Mouse (Mus musculus): ENCODE data around the gene Ric8a.
A peak's percentile ranks its signal among the peaks of the same experiment; 100 is the strongest.

The Ric8a gene

DNA sequence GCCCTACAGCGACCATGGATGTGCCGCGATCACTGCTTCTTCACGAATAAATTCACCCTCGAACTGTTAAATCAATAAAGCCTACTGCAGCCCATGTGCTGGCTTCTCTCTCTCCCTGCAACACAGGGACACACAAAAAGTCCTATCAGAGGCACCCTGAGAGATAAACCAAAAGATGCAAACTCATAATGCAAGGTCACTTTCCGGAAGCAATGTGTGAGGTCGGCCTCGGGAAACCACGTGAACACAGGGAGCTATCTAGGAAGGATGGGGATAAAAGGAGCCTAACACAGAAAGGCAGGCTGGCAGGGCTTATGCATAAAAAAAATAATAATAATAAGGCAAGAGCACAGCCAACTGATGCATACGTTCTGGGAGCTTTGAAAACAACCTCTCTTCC is 10.1 kb upstream of the Ric8a start:
- DNase-seq (ENCODE audit: low spot score): no peak

DNA sequence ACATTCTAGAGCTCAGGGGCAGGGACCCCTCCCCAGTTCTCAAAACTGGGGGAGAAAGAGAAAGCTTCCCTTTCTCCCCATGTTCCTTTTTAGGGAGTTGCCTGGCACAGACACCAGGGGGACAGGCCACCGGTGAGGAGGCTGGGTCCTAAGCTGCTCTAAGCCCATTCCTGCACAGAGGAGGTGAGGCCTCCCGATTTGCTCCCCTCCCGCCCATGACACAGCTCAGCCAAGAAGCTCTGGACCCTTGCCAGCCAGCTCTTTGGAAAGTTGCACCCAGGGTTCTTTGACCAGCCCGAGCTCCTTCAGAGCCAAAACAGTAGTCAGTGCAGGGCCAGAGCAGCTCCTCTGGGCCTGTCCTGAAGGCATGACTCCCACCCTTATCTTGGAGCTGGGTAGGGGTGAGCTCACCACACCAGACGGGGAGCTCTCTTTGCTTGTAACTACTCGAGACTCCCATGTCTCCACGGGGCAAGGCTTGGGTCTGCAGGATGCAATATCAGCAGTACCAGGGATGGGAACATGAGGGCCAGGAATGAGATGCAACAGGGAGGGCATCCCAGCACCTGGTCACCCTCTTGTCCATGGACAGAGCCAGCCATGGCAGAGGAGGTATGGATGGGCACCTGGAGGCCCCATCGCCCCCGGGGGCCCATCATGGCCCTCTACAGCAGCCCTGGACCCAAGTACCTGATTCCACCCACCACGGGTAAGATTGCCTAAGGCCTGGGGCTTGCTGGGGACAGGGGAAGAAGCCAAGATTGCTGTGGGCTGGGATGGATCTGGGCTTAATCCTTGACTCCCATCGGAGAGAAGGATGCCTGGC is 8.8 kb upstream of the Ric8a start, which contains the start of gene Odf3:
TSS of gene Odf3 (plus strand) at position 51 of the 826 bp plus-strand sequence.
- DNase-seq (ENCODE audit: low spot score): no peak

DNA sequence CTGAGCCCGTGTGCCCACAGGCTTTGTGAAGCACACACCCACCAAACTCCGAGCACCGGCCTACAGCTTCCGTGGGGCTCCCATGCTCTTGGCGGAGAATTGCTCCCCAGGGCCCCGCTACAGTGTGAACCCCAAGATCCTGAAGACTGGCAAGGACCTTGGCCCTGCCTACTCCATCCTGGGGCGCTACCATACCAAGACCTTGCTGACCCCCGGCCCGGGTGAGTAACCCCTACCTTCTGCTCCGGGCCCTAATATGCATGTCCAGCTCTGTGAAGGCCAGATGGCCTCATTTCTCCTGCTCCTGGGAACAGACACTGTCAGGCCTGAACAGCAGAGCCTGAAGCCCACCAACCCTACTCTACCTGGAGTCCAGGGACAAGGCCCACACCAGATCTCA is 8.2 kb upstream of the Ric8a start:
- no peak for DNase-seq (ENCODE audit: low spot score)

DNA sequence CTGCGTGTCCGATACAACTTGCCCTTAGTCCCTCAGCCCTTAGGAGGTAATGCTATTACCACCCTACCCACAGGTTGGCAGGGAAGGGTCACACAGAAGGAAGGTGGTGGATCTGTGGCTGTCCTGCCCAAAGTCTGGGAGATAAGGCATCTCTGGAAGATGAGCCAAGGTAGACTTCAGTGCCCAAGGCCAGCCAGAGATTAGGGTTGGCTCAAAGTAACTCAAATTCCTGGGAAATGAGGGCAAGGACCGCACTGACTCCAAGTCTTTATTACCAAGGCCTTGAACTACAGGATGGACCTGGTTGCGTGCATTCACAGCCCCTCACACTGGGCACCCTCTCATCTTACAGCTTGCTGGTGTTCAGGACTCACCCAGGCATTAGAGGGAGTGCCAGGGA is 4.8 kb upstream of the Ric8a start:
- no peak for DNase-seq (ENCODE audit: low spot score)

DNA sequence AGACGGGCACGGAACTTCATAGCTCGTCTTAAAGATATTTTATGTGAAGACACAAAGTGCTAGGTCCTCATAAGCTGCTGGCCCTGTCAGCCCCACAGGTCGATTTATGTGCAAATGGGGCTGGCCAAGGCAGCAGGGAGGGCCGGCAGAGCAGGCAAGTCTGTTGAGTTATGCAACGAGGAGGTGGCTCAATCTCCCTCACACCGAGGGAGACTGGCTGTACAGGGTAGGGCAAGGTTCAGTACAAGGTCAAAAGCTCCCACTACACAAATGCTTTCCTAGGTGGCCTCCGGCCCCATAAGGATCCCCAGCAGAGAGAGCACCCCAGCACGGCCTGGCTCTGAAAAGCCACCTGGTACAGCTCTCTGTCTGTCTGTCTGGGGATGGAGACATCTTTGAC is 3.4 kb upstream of the Ric8a start:
- no peak for DNase-seq (ENCODE audit: low spot score)

DNA sequence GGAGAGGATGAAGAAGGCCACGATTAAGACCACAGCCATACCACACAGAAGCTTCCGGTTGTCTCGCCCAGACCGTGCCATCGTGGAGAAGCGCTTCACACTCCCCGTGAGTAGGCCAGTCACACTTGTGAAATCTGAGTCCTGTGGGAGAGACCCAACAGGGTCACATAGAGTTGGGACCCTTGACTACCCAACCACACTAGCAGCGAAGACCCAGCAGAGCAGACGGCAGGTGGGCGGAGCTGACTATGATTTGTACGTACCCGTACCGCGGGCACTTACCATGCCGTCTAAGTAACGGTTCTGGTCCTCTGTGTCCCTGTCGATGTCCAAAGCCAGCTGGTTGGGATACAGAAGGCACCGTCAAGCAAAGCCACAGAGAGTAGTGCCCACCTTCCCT is 2.3 kb upstream of the Ric8a start:
- DNase-seq (ENCODE audit: low spot score): no peak

DNA sequence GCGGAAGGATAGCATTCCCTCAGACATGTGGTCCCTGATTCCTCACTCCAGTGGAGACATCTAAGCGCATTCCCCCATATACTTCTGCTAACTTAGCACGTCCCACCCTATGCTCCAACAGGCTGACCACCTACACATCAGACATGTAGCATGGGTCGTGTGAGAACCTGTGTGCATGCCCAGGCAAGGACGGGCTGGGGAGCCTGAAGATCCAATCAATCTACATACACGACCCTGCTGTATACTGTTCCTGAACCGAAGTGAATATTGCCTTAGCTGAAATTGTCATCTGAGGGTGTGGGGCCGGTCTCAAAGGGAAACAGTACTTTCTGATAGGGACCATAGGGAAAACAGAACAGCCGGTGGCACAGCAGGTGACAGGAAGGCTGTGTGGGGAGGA is 1.6 kb upstream of the Ric8a start:
- DNase-seq (ENCODE audit: low spot score): no peak

DNA sequence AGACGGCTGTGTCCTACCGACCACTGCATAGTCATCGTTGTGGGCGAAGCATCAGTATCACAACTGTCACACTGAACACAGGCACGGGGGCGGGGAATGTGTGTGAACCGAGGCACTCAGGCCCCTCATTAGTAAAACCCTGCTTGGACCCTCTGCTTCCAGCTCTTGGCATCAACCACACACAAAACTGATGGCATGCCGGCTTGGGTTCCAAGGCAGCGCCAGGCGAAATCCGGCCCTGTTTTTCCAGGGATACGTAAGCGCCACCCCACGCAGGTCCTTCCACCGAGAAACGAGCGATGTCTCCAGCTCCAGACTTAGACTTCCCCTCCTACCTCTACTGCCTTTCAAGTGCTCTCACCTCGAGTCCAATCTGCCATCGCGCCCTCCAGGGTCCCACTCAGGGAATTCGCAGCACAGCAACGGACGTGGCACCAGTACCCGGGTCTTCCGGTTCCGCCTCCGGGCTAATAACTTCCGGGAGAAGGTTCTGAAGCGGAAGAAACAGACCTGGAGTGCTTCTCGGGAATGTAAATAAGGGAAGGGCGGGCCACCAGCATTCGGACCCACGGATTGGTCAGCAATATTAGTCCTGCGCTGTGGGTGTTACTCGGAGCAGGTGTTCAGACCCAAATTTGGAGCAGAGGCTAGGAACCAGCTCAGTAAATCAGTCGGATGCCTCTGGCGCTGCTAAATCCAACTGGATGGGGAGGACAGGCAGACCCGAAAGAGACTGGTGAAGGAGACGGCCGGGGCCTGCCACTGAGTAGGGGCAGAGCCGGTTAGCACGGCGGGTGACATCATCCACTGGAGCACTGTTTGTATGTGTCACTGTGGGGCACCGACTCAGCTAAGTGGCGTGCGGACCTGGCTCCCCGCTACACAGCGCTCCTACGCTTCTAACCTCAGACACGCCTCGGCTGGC is 635 bp upstream of the Ric8a start, which contains the start of gene Gm45785:
TSS of gene Gm45785 (minus strand) at position 472 of the 925 bp plus-strand sequence.
- peak; percentile 95 for DNase-seq (ENCODE audit: low spot score)

DNA sequence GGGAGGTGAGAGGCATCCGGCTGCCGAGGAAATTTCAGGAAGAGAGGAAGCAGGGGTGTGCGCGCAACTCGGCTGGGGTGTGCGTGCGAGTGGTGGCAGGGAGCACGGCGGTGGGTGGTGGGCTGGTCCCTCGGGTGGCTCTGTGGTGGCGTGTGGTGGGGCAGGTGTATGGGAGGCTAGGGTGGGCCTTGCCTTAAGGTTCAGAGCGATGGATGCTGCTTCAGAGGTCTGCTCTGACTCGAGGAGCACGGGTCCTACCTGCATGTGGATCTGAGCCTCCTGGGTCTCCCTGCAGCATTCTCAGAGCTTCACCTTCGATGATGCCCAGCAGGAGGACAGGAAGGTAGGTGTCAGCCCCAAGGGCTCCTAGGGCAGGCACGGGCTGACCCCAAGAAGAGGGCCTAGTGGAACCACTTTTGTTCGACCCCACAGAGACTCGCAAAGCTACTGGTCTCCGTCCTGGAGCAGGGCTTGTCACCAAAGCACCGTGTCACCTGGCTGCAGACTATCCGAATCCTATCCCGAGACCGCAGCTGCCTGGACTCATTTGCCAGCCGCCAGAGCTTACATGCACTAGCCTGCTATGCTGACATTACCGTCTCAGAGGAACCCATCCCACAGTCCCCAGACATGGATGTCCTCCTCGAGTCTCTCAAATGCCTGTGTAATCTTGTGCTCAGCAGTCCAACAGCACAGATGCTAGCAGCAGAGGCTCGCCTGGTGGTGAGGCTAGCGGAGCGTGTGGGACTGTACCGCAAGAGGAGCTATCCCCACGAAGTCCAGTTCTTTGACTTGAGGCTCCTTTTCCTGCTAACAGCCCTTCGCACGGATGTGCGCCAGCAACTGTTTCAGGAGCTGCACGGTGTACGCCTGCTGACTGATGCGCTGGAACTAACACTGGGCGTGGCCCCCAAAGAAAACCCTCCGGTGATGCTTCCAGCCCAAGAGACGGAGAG is 1.1 kb downstream of the Ric8a start, which contains the start of gene Bet1l:
TSS of gene Bet1l (minus strand) at position 28 of the 956 bp plus-strand sequence.
- no peak for DNase-seq (ENCODE audit: low spot score)

DNA sequence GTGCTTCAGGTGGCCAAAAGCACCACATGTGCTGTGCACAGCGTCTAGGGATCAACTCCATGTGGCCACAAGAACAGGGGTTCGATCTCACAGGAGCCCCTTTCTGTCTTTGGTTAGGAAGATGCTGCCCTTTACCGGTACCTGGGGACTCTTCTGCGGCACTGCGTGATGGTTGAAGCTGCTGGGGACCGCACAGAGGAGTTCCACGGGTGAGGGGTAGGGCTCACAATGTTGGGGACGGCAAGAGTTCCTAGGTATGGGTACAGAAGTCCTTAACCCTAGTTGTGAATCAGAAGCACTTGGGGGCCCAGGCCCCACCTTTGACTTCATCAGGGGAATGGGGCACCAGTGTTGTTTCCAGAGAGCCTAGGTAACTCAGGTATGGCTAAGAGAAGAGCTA is 2.0 kb downstream of the Ric8a start:
- no peak for DNase-seq (ENCODE audit: low spot score)

DNA sequence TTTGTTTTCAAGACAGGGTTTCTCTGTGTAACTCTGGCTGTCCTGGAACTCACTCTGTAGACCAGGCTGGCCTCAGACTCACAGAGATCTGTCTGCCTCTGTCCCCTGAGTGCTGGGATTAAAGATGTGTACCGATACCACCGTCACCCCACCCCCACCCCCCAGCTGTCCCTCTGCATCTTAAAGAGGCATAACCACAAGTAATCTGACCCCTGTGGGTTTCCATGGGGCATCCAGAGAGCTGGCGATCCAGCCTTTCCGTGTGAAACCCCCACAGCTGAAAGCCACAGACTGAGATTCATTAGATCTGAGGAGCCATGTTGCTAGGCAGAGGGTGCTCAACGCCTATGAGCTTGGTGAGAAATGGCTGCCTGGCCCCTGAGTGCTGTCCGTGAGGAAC is 3.2 kb downstream of the Ric8a start:
- no peak for DNase-seq (ENCODE audit: low spot score)

DNA sequence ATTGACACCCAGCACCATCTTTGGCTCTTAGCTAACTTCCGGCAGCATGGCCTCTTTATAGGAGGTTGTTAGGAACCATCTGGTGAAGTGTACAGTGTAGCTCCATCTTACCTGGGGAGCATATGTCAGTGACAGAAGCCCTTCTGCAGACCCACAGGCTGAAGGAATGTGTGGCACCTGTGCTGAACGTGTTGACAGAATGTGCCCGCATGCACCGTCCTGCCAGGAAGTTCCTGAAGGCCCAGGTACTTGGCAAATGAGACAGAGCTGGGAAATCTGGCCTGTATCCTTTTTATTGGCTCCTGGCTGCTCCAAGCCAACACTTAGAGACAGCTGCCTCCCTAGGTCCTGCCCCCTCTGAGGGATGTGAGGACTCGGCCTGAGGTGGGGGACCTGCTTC is 4.0 kb downstream of the Ric8a start:
- DNase-seq (ENCODE audit: low spot score): no peak

DNA sequence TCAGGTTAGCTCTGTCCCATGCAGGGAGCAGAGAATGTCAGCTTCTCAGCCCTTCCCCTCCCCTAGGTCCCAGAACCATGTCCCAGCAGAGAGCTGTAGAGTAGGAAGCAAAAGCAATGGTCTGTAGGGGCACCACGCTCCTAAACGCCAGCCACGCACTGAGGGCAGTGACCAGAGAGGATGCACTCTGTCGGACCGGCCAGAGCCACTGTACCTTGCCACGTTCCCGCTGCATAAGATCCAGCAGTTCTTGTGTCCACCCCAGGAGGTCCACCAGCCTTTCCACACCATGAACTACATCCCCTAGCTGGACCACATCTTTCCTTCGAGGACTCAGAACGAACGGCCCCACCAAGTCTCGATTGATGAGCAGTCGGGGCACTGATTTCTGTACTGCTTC is 8.0 kb downstream of the Ric8a start:
- no peak for DNase-seq (ENCODE audit: low spot score)

DNA sequence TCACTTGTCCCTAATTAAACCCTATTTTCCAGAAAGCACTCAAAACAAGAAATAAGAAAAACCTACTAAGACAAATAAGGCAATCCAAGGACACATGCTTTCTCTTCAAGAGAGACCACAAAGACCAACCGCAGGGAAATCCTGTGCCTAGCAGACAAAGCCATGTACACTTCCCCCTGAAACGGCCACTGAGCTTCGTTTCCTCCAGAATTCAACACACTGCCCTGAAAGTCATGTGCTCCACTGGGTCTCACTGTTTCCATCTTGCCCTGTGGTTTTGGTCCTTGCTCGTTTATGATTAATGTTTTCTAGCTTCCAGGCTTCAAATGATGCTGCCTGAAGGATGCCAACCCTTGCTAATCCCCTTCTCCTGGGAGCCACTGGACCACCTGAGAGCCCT is 17.5 kb downstream of the Ric8a start:
- DNase-seq (ENCODE audit: low spot score): peak; percentile 16

DNA sequence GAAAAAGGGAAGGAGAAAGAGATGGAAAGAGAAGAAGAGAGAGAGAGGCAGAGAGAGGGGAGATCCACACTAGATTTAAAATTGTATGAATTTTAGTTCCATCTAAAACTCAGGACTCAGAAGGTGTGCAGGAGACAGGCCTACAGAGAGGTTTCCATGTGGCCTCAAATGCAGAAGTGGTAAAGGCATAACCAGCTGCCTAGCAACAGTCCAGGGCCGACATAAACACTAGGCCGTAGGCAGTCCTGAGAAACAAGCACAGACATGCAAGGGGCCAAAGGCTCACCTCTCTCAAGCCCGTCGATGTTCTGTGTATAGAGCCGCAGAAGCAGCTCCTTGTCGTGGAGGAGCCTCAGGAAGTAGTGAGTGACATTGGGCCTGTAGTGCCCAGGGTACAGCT is 20.6 kb downstream of the Ric8a start:
- peak; percentile 28 for DNase-seq (ENCODE audit: low spot score)

DNA sequence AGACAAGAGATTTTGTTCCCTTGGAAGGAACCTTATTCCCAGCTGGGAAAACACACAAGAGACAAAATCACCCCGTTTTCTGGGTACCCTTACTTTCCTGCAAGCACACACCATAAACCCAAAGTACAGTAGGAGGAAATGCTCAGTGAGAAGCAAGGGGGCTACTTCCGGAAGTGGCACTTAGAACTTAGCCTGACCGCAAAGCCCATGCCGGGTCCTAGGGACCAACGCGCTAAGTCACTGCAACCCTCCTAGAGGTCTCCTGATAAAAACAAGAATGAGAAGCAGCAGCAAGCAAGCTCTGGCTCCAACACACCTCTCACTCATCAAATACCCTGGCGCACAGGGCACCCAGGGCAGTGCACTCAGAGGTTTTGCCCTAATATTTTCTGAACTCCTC is 22.6 kb downstream of the Ric8a start:
- DNase-seq (ENCODE audit: low spot score): no peak

DNA sequence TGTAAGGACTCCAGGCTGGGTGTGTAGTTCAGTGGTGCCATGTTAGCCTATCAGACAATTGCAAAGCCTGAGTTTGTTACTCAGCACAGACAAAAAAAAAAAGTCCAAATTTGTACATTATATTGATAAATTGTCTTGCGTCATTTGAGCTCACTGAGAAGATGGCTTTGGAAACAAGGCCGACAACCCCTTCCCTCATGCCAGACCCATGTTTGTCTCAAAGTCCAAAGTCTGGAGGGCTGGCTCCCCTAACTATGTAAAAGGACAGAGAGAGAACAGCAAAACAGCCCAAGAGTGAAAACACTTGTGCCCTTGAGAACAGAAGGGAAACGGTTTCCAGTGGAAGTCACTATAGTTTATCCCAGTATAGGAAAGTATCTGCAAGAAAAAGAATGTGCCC is 23.7 kb downstream of the Ric8a start:
- no peak for DNase-seq (ENCODE audit: low spot score)

DNA sequence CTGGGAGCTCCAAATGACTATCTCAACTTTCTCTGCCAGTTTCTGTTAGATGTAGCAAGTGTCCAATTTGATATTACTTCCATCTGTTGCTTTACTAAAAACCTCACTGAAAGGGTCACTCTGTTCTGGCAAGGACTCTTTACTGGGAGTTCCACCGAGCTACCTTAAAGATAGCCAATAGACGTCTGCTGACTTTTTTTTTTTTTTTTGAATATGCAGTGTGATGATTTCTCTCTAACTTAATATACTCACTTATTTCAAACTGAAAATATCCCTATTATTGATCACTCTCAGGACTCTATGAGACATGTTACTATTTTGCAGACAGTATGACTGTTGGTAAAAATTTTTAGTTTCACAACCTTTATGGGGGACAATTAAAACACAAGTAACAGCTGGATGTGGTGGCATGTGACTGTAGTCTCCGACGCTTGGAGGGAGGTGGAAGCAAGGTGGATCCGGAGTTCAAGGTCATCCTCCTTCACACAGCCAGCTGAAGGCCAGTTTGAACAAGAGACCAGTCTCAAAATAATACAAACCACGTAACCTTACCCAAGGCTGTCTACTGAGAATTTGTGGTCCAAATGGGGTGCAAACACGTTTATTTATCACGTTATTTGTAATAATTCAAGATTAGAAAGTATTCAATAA is 24.2 kb downstream of the Ric8a start:
- DNase-seq (ENCODE audit: low spot score): no peak

DNA sequence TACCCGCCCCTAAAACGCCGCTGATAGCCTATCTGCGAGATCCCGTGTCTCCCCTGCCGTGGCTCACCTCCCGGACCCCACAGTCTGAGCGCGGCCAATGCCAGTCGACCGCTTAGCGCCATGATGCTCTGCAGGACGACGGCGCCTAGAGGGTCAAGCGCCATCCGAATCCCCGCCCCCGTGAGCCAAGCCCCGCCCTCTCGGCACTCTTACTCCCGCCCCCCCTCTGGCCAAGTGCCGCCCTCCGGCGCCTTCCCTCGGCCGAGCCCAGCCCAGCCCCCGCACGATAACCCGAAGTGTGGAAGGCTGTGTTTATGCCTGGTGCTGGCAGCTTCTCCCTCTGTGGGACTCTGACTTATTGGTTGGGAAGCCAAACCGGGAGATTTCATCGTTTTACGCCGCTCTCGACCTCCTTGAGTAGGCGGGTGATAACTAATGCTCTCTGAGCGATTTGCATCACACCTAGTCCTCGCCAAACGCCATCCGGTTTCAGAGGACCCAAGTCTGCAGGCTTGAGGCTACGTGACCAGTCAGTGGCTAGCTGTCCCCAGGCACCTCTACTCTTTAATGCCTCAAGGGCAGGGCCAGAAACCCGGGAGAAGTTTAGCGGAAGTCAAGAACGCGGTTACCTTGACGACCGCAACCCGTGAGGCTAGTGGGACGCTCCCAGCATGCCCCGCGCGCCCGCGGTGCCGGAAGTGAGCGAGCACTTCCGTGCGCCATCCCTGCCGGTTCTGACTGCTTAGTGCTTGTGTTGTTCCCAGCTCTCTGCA is 25.1 kb downstream of the Ric8a start, which contains the start of the genes Psmd13 and Sirt3:
TSS of gene Psmd13 (plus strand) at position 273 of the 773 bp plus-strand sequence.
TSS of gene Sirt3 (minus strand) at position 614 of the 773 bp plus-strand sequence.
- DNase-seq (ENCODE audit: low spot score): peak; percentile 95

DNA sequence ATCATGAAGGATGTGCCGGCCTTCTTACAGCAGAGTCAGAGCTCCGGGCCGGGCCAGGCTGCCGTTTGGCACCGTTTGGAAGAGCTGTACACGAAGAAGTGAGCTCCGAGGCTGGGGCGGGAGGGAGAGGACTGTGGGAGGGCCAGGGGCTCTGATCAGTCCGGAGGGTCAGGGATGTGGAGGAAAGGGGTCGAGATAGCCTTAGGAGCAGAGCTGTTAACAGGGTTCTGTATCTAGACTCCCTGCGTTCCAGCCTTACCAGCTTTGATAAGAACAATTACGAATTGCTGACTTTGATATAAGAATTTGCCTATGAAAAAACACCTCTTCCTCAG is 25.7 kb downstream of the Ric8a start:
- DNase-seq (ENCODE audit: low spot score): no peak

Measured in lung, postnatal 25 days (tissue).